Mouse (Mus musculus): Measurements from ENCODE around the gene Crtap. TPM values are rescaled to one million over a fixed set of nuclear protein-coding genes. Genes with fewer than 3 reads are reported as not detected.
"Not testable (repeated sequence)": the region's sequence is repeated elsewhere in the genome, so short reads cannot be mapped to it uniquely, and the experiment has no call there.

The Crtap gene
- total RNA-seq, 2 experiments from 2014 or later, result 13.1 to 19.9 TPM

GRCm38 (mm10) chr9:114400588-114400948 lies 10.1 kb upstream of the Crtap start:
- no peak for ATAC-seq (replicated peaks; ENCODE audit: low FRiP score, low TSS enrichment, poor library complexity, severe bottlenecking)

GRCm38 (mm10) chr9:114399680-114400079 lies 9.2 kb upstream of the Crtap start:
- no peak for ATAC-seq (replicated peaks; ENCODE audit: low FRiP score, low TSS enrichment, poor library complexity, severe bottlenecking)

DNA sequence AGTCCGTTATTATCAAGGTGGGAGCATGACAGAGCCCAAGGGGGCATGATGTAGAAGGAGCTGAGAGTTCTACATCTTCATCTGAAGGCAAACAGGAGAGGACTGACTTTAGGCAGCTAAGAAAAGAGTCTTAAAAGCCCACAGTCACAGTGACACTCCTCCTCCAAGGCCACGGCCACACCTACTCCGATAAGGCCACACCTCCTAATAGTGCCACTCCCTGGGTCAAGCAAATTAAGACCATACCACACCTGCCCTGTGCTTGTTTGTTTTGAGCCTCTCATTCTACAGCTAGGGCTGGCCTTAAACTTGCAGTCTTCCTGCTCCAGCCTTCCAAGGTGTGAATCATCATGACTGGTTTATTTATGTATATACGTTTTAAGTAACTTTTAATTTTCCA lies 4.8 kb upstream of the Crtap start:
- no peak for ATAC-seq (replicated peaks; ENCODE audit: low FRiP score, low TSS enrichment, poor library complexity, severe bottlenecking)

- ATAC-seq (replicated peaks; ENCODE audit: low FRiP score, low TSS enrichment, poor library complexity, severe bottlenecking), result no peak
These were observed 4.2 kb upstream of the Crtap start for GRCm38 (mm10) chr9:114394677-114395076.

DNA sequence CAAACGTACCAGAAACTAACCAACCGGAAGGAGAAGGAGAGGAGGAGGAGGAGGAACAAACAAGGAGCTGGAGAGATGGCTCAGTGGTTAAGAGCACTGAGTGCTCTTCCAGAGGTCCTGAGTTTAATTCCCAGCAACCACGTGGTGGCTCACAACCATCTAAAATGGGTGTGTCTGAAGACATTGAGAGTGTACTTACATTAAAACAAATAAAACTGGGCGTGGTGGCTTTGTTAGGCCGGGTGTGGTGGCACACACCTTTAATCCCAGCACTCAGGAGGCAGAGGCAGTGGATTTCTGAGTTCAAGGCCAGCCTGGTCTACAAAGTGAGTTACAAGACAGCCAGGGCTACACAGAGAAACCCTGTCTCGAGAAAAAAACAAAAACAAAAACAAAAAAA lies 3.7 kb upstream of the Crtap start:
- not testable (repeated sequence) for ATAC-seq (replicated peaks; ENCODE audit: low FRiP score, low TSS enrichment, poor library complexity, severe bottlenecking)

GRCm38 (mm10) chr9:114390749-114391075 lies 237 bp upstream of the Crtap start:
- no peak for ATAC-seq (replicated peaks; ENCODE audit: low FRiP score, low TSS enrichment, poor library complexity, severe bottlenecking)

DNA sequence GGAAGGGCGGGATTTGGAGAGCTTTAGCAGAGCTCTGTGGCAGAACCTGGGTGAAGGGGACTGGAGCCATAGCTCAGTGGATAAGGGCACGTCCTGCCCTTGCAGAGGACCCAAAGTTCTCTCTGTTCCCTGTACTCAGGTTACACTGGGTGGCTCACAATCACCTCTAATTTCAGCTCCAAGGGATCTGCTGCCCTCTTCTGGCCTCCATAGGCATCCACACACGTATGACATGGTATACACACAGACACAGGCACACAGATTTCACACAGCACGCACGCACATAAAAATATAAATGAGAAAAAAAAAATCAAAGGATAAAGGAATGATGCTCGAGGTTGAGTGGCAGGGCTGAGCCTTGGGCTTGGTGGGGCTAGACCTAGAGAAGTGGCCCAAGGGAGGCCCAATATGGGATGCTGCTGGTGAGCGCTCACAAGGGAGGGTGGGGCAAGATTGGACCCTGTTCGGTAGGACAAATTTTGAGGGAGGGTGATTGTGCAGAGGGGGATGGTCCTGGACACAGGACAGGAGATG lies 1.0 kb downstream of the Crtap start:
- peak; percentile 48 for ATAC-seq (replicated peaks; ENCODE audit: low FRiP score, low TSS enrichment, poor library complexity, severe bottlenecking)

- no peak for ATAC-seq (replicated peaks; ENCODE audit: low FRiP score, low TSS enrichment, poor library complexity, severe bottlenecking)
These were observed 1.6 kb downstream of the Crtap start for GRCm38 (mm10) chr9:114388701-114389370.

DNA sequence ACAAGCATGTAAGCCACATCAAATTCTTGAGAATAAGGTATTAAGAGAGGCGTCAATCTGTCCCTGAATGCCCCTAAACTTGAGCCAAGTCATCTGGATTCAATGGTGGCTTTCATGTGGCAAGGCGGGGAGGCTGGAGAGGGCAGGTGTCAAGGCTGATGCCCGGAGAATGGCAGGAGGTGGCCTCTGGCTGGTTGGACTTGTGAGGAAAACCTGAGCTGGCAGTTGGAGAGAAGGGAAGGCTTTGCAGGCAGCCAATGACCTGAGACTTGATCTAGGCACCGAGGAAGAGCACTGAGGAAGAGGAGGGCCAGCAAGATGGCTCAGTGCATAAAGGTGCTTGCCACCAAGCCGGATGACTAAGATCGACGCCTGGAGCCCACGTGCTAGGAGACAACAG lies 2.2 kb downstream of the Crtap start:
- ATAC-seq (replicated peaks; ENCODE audit: low FRiP score, low TSS enrichment, poor library complexity, severe bottlenecking), result no peak

DNA sequence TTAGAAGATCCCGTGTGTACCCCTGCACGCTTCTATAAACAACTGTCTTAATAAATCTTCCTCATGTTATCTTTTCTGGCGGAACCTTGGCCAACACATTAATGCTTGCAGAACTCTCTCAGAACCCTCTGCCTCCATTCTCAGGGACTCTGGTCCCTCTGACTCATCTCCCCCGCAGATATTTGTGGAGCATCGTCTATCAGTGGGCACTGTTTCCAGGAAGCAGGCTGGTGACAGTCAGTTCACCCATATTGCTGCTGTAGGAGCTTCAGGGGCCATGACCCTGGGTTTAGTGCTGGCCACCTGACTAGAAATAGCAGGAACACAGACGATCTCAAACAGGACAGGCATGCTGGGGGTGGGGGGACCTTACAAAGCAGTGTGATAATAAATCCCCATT lies 3.4 kb downstream of the Crtap start:
- ATAC-seq (replicated peaks; ENCODE audit: low FRiP score, low TSS enrichment, poor library complexity, severe bottlenecking), result no peak

GRCm38 (mm10) chr9:114385160-114385559 lies 5.3 kb downstream of the Crtap start:
- no peak for ATAC-seq (replicated peaks; ENCODE audit: low FRiP score, low TSS enrichment, poor library complexity, severe bottlenecking)

- ATAC-seq (replicated peaks; ENCODE audit: low FRiP score, low TSS enrichment, poor library complexity, severe bottlenecking), result no peak
These were observed 5.8 kb downstream of the Crtap start for GRCm38 (mm10) chr9:114384691-114385090.

GRCm38 (mm10) chr9:114382936-114383710 lies 7.4 kb downstream of the Crtap start:
- no peak for ATAC-seq (replicated peaks; ENCODE audit: low FRiP score, low TSS enrichment, poor library complexity, severe bottlenecking)

DNA sequence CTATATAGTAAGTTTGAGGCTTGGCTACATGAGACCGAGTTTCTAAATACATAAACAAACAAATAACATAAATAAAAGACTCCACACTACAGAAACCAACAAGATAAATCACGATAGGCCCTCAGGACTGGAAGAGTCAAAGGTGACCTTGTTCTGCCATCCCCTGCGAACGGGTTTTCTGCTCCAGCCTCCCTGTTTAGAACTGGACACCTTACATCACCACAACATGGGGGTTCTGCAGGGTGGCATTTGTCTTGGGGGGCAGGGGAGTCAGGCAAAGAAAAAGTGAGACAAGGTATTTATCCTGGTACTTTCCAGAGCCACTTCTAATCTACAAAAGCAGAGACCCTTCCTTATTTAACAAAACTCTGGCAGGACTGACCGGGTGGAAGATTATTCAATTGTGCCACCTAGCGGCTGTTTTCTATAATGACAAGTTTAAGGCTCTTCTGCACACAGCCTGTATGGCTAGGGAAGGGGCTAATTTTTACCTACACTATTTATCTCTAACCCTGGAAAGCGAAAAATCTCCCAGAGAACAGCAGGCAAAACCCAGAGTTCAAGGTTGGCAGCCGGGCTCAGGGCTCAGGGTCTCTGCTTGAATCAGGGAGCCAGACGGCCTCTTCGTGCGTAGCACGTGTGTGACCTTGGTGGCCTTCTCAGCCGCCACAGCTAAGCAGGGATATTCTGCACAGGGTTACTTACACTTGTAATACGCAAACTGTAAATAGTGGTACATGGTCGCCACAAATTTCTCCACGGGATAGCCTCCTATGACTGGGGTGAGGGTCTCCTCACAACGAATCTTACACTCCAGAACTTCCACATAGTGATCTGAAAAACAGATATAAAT lies 9.4 kb downstream of the Crtap start:
- peak; percentile 40; the same call in 1 of the 2 replicates for ATAC-seq (replicated peaks; ENCODE audit: low FRiP score, low TSS enrichment, poor library complexity, severe bottlenecking)

DNA sequence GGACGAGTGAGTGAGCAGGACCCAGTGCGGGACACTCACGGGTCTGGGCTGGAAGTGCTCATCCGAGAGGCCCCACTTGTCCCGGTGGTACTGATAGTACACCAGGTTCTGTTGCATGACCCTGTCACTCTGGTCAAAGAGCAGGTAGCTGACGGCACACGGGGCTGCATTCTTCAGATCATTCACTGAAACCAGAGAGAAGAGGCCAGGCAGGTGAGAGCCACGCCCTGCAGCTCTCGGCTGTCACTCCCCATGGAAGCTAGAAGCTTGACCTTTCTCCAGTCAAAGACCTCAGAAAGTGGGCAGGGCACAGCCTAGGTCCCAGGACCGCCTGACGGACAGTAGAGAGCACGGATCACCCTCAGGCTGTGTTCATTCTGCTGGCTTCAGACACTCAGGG lies 10.6 kb downstream of the Crtap start:
- no peak for ATAC-seq (replicated peaks; ENCODE audit: low FRiP score, low TSS enrichment, poor library complexity, severe bottlenecking)

GRCm38 (mm10) chr9:114377168-114377567 lies 13.3 kb downstream of the Crtap start:
- ATAC-seq (replicated peaks; ENCODE audit: low FRiP score, low TSS enrichment, poor library complexity, severe bottlenecking), result peak; percentile 74

DNA sequence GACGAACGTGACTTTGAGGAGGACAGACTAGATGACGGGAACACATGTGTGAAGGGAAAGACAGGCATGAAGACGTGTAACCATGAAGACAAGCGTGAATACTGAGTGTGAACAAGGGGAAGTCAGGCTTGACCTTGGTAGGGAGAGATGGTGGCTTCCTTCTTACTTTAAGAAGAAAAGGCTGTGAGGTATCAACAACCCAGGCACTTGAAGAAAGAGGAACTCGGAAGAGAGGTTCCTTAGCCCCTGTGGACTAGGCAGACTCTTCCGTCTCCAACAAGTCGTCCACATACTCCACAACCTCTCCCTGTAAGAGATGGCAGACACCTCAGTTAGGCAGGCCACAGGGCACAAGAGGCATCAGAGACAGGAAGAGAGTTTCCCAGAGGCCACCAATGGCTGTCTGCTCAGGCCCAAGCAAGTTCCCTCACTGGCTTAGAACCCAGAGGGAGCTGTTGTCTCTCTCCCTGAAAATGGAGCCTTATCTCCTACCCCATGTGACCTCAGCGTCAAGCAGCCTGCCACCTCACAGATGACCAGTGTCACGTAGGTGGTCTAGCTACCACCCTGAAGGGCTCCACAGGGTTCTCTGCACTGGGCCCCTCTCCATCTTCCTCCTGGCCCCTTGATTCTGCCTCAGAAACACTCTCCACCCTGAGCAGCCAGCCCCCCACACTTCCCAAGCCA lies 15.1 kb downstream of the Crtap start:
- ATAC-seq (replicated peaks; ENCODE audit: low FRiP score, low TSS enrichment, poor library complexity, severe bottlenecking), result peak; percentile 29; the same call in 1 of the 2 replicates

- not testable (repeated sequence) for ATAC-seq (replicated peaks; ENCODE audit: low FRiP score, low TSS enrichment, poor library complexity, severe bottlenecking)
These were observed 18.8 kb downstream of the Crtap start for GRCm38 (mm10) chr9:114371717-114372116.

DNA sequence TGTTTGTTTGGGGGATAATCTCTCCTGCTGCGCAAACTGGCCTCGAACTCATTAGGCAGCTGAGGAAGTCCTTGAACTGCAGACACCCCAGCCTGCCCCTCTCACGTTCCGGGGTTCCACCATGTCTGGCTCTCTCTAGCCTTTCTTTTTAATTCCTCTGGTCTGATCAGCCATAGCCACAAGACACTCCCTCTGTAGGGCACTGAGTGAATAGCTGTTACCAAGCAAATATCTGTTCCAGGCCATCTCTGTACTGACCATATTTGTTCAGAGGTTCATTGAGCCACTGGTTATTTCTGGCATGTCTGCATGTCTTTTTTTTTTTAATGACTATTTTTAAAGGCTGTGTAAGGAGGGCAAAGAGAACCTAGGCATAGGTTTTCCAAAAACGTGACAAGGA lies 21.1 kb downstream of the Crtap start:
- peak; percentile 70 for ATAC-seq (replicated peaks; ENCODE audit: low FRiP score, low TSS enrichment, poor library complexity, severe bottlenecking)

Data from megakaryocyte-erythroid progenitor cell, adult 5-6 weeks (primary cell).